Mouse (Mus musculus) embryonic facial prominence, embryonic 13.5 days (tissue): ENCODE measurements around the gene Gtsf2. TPM values are rescaled to one million over a fixed set of nuclear protein-coding genes. Genes with fewer than 3 reads are reported as not detected.

Experiments
- ATAC-seq: fragments of 200-750 bp; cut with Nextera tagmentation; 2 replicates; pipeline ENCODE4 v1.8.0; 2017; ENCODE audit warnings: low read depth; ENCODE audit not compliant: insufficient number of reproducible peaks, insufficient read depth, low FRiP score, low TSS enrichment
- H3K27ac ChIP-seq: fragments of 300-500 bp; sonication (generic); 2 replicates; pipeline ENCODE4 v1.5.1; 2015; ENCODE audit warnings: moderate library complexity, mild to moderate bottlenecking, inconsistent platforms
- H3K27me3 ChIP-seq: fragments of 300-500 bp; sonication (generic); 2 replicates; pipeline ENCODE4 v1.6.1; 2015; ENCODE audit warnings: mild to moderate bottlenecking, inconsistent platforms
- H3K36me3 ChIP-seq: fragments of 300-500 bp; sonication (generic); 2 replicates; pipeline ENCODE4 v1.6.1; 2015; ENCODE audit warnings: mild to moderate bottlenecking, inconsistent platforms
- H3K4me1 ChIP-seq: fragments of 300-500 bp; sonication (generic); 2 replicates; pipeline ENCODE4 v1.6.1; 2015; ENCODE audit warnings: inconsistent platforms
- H3K4me2 ChIP-seq: fragments of 300-500 bp; sonication (generic); 2 replicates; pipeline ENCODE4 v1.6.1; 2015; ENCODE audit warnings: moderate library complexity, mild to moderate bottlenecking, inconsistent platforms
- H3K4me3 ChIP-seq: fragments of 300-500 bp; sonication (generic); 2 replicates; pipeline ENCODE4 v1.5.1; 2015; ENCODE audit warnings: mild to moderate bottlenecking, inconsistent platforms
- H3K9ac ChIP-seq: fragments of 300-500 bp; sonication (generic); 2 replicates; pipeline ENCODE4 v1.6.1; 2015; ENCODE audit warnings: mild to moderate bottlenecking, inconsistent platforms
- H3K9me3 ChIP-seq: fragments of 300-500 bp; sonication (generic); 2 replicates; pipeline ENCODE4 v1.6.1; 2016; ENCODE audit warnings: inconsistent platforms
- WGBS: fragments of 180-500 bp; shearing (Covaris S2); methylation state at CpG from one replicate; pipeline ENCODE4 v1.1.7; 2015; ENCODE audit warnings: mixed read lengths; 5-methylcytosine and 5-hydroxymethylcytosine counted together
- polyA plus RNA-seq: library from polyadenylated mRNA; unstranded; fragments of >200 nt; fragmentation: Nextera tagmentation; extraction: Ambion mirVana; gene quantifications from 2 replicates; pipeline ENCODE4 v1.2.1, GENCODE M21; 2015

The Gtsf2 gene
- polyA plus RNA-seq, result not detected in 2 replicates

DNA sequence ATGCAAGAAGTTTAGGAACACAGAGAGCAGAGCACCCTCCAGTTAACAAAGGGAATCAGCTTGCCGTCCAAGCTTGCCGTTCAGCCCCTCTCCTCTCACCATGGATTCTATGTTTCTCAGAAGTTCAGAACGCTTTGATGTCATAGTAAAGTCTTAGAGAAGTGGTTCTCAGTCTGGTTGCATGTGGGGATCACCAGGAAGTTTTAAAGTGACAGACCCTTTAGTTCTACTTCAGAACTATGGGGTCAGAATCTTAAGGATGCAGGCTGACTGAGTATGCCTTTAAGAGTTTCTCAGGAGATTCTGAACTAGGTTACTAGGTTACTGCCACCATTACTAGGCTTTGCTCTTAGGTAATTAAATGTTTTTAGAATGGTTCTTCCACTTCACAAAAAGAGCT, at the start of gene Gtsf2:
Gene Gtsf2 (minus strand): TSS at position 101 of the 400 bp plus-strand sequence.
- Histone ChIP-seq H3K4me3 (no peak within 1 kb of the TSS), H3K36me3 (no peaks in the 10 kb centered on the region), H3K27me3 (no peaks in the 10 kb centered on the region), H3K9me3 (no peaks in the 10 kb centered on the region), H3K4me1 (no peaks in the 10 kb centered on the region), H3K27ac (no peak within 1 kb of the TSS), H3K9ac (no peak within 1 kb of the TSS), H3K4me2 (no peak within 1 kb of the TSS)
- 51% methylated on average over 3 of the region's 3 CpGs for WGBS
- ATAC-seq, result no peak

DNA sequence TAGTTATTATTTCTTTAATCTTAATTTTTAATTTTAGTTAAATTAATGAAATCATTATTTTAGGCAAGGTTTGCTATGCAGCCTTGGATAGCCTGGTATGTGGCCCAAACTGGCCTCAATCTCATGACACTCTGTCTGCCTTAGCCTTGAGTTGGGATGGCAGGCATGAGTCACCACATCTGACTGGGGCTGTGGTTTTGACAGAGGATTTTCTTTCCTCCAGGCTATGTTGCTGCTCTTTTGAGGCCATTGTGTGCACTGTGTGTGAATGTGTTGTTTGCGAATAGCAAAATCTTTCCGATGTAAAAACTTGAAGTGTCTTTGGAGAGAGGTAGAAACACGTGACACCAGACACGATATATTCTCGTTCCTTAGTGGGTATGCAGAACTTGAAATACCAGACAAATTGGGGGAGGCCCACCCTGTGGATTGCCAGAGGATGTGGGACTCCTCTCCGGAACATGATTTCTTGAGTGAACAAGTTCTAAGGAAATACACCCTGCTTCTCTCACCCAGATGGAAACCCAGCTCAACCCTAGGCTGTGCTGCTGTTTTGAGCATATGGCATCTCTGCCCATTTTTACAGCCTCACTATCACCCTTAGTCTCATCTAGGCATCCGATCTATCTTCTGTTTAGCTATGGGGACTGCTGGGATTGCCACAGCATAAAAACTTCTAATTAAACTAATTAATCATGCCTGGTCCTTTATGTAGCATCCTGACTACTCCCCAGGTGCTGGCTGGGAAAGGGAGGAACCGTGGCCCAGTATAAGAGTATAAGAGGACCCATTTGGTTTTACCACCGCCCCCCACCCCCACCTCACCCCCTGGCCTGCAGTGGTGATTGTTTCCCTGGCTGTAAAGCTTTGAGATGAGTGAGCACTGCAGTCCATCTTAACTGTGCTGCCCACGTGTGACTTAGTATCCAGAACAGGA, 48.2 kb upstream of the Gtsf2 start:
- Histone ChIP-seq H3K9me3 (no peaks in the 10 kb centered on the region), H3K27ac (no peak overlapping the region), H3K9ac (no peak overlapping the region), H3K36me3 (no peaks in the 10 kb centered on the region), H3K4me3 (no peak overlapping the region), H3K4me2 (no peak overlapping the region), H3K4me1 (peaks cover 16% of the 10 kb centered on the region), H3K27me3 (no peaks in the 10 kb centered on the region; the same call in none of the 2 replicates)
- 64% methylated on average over 10 of the region's 10 CpGs for WGBS
- ATAC-seq, result no peak

DNA sequence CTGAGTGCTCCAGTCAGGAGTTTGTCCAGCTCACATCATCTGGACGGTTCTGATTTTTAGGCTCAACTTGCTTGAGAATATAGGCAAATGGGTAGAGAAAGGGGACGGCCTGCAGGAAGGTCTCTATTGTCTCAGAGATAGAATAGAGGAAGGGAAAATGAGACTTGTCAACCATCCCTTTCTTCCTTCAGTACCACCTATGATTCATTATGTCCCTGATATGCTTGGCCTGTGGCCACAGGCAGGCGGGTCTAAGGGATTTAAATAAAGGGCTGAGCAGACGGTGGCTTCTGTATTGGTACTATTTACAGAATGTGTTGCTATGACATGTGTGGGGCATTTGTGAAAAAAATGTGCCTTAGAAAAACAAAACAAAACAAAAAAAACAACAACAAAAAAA, 40.1 kb upstream of the Gtsf2 start:
- peaks cover 2% of the 10 kb centered on the region; the same call in 1 of the 2 replicates for H3K27me3 ChIP-seq
- no peak overlapping the region for H3K4me3 ChIP-seq
- H3K4me2 ChIP-seq, result no peak overlapping the region
- H3K9ac ChIP-seq, result no peak overlapping the region
- peaks cover 5% of the 10 kb centered on the region for H3K4me1 ChIP-seq
- no peaks in the 10 kb centered on the region for H3K9me3 ChIP-seq
- H3K27ac ChIP-seq, result no peak overlapping the region
- H3K36me3 ChIP-seq, result no peaks in the 10 kb centered on the region
- WGBS, result 70% methylated on average over 4 of the region's 4 CpGs
- ATAC-seq, result no peak

DNA sequence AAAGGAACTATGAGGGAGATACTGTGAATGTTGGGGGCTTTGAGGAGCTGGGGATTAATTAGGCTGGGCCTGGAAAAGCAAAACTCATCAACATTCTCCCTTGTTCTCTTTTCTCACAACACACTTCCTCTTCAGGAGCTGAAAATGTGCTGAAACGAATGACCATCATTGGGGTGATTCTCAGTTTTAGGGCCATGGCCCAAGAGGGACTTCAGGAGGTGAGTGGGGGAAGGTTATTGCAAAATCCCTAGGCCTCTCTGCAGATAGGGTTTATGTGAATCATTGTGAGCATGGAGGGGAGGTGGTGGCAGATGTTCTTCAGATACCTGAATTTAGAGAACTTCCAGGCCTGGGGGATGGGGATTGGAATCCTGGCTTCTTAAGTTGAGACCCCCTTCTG, 38.4 kb upstream of the Gtsf2 start:
- H3K4me1 ChIP-seq, result no peaks in the 10 kb centered on the region; the same call in 1 of the 2 replicates
- H3K27ac ChIP-seq, result no peak overlapping the region
- peaks cover 2% of the 10 kb centered on the region; the same call in 1 of the 2 replicates for H3K27me3 ChIP-seq
- no peak for ATAC-seq
- H3K36me3 ChIP-seq, result no peaks in the 10 kb centered on the region
- H3K9ac ChIP-seq, result no peak overlapping the region
- WGBS, result 59% methylated on average over 1 of the region's 1 CpGs
- H3K9me3 ChIP-seq, result no peaks in the 10 kb centered on the region
- no peak overlapping the region for H3K4me3 ChIP-seq
- no peak overlapping the region for H3K4me2 ChIP-seq

DNA sequence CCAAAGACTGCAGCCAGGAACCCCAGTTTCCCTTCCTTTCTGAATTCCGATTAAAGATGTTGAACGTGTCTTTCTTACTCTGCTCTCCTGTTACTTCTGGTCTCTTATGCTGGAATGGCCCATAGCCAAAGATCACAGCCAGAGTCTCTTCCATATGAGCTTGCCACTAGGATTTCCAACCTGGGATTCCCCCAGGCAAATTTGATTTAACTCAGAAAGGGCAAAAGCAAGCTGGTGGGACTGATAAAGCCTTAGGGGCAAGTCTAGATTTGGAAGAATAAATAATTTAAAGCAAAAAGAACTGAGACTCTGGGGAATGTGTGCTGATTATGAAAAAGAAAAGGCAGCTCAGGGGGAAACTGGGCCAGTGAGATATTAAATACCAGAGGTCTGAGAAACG, 36.8 kb upstream of the Gtsf2 start:
- no peak overlapping the region for H3K4me3 ChIP-seq
- H3K4me2 ChIP-seq, result no peak overlapping the region
- H3K9me3 ChIP-seq, result no peaks in the 10 kb centered on the region
- no peak overlapping the region for H3K27ac ChIP-seq
- no peaks in the 10 kb centered on the region for H3K36me3 ChIP-seq
- ATAC-seq, result no peak
- H3K27me3 ChIP-seq, result peaks cover 2% of the 10 kb centered on the region; the same call in 1 of the 2 replicates
- H3K9ac ChIP-seq, result no peak overlapping the region
- H3K4me1 ChIP-seq, result no peaks in the 10 kb centered on the region; the same call in 1 of the 2 replicates
- 52% methylated on average over 3 of the region's 3 CpGs for WGBS

DNA sequence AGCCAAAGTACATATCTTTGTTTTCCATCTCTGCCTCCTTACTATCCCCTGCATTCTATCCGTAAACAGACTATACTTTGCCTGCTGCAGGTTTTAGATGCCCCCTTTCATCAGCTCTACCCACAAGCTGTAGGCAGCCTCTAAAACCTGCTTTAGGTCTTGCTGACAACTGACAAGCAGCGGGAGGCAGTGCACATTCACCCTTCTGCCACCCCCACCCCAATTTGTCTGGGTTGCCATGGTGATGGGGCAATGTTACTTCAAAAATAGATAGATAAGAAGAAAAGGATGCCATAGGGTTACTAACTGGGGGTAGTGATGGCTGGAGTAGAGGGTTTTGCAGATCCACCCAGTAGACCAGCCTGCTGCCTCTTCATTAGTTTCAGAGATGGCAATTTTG, 36.2 kb upstream of the Gtsf2 start:
- Histone ChIP-seq H3K27ac (no peak overlapping the region), H3K9ac (no peak overlapping the region), H3K4me1 (no peaks in the 10 kb centered on the region; the same call in 1 of the 2 replicates), H3K36me3 (no peaks in the 10 kb centered on the region), H3K9me3 (no peaks in the 10 kb centered on the region), H3K27me3 (peaks cover 2% of the 10 kb centered on the region; the same call in 1 of the 2 replicates), H3K4me3 (no peak overlapping the region), H3K4me2 (no peak overlapping the region)
- WGBS, result 57% methylated on average over 2 of the region's 2 CpGs
- no peak for ATAC-seq

DNA sequence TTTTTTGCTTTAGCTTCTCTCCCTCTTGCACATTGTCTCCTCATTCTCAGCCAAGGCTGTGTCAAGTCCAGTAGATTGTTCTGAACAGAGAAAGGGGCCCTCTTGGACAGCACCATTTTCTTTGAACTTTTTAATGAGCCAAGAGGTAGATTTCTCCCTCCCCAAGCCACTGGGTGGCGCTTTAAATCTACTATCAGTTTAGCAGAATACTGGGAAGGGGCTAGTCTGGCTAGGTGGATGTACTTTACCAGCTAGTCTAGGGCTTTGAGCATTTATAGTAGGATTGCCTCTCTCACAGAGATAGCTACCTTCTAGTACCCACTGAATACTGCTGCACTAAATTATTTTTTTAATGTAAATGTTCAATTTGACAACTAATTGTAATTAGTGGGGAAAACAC, 34.2 kb upstream of the Gtsf2 start:
- Histone ChIP-seq H3K36me3 (no peaks in the 10 kb centered on the region), H3K9ac (no peak overlapping the region), H3K27me3 (peaks cover 2% of the 10 kb centered on the region; the same call in 1 of the 2 replicates), H3K4me1 (no peaks in the 10 kb centered on the region), H3K27ac (no peak overlapping the region), H3K9me3 (no peaks in the 10 kb centered on the region), H3K4me3 (no peak overlapping the region), H3K4me2 (no peak overlapping the region)
- WGBS, result 7% methylated on average over 1 of the region's 1 CpGs
- ATAC-seq, result no peak

DNA sequence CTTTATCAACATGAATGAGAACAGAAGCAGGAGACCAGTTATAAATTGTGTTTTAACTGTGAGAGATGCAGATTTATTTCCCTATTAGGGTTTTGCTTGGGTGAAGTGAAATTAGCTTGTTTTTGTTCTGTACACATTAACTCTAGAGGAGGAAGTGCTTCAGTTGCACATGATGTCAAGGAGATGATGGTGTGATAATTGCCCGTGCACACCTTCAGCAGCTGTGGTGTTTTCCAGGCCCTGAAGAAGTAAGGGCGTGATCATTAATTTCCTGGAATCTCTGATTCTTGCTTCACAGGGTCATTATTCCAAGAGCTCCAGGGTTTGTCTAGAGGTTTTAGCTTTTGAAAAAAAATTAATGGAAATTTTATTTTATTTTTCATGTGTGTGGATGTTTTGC, 31.9 kb upstream of the Gtsf2 start:
- Histone ChIP-seq H3K27ac (no peak overlapping the region), H3K27me3 (peaks cover 2% of the 10 kb centered on the region; the same call in 1 of the 2 replicates), H3K4me3 (no peak overlapping the region), H3K36me3 (no peaks in the 10 kb centered on the region), H3K4me1 (no peaks in the 10 kb centered on the region), H3K9ac (no peak overlapping the region), H3K4me2 (no peak overlapping the region), H3K9me3 (no peaks in the 10 kb centered on the region)
- WGBS, result 83% methylated on average over 2 of the region's 2 CpGs
- no peak for ATAC-seq

DNA sequence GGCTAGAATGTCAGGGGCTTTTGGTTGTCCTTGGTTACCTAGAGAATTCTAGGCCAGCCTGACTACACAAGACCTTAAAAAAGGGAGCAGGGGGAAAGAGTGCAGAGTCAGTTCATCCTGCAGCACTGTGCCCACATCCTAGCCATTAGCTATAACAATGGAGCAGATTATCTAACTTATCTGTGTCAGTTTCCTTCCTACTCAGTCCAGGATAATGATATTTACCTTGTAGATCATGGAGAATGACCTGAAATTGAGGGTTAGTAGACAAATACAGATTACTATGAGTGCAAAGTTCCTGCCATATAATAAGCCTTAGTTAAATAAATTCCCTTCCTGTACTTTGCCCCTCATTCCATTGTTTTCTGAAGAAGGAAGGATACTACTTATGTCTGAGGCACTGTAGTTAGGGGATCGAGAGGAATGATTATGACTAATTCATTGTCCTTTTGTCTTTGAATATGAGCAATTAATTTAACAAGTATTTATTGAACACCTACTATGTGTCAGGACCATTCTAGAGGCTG, 30.9 kb upstream of the Gtsf2 start:
- H3K4me1 ChIP-seq, result no peaks in the 10 kb centered on the region
- H3K9me3 ChIP-seq, result no peaks in the 10 kb centered on the region
- H3K4me3 ChIP-seq, result no peak overlapping the region
- H3K4me2 ChIP-seq, result no peak overlapping the region
- no peak overlapping the region for H3K9ac ChIP-seq
- H3K27ac ChIP-seq, result no peak overlapping the region
- no peak for ATAC-seq
- 75% methylated on average over 1 of the region's 1 CpGs for WGBS
- no peaks in the 10 kb centered on the region for H3K36me3 ChIP-seq
- H3K27me3 ChIP-seq, result peaks cover 2% of the 10 kb centered on the region; the same call in 1 of the 2 replicates

DNA sequence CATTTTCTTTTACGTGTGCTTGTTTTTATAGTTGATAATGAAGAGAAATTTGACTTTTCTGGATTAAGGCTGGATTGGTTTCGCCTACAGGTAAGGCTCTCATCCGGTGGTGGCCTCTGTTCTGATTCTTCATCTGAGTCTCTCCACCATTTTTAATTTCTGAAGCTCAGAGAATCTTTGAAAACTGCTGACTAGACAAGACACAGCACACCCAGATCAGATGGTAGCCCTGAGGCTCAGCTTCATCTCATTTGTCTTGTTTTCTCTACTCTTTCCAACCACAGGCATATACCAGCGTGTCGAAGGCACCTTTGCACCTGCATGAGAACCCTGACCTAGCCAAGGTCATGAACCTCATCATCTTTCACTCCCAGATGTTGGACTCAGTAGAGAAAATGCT, 25.5 kb upstream of the Gtsf2 start:
- no peak for ATAC-seq
- no peak overlapping the region for H3K4me2 ChIP-seq
- no peak overlapping the region for H3K4me3 ChIP-seq
- 74% methylated on average over 5 of the region's 5 CpGs for WGBS
- no peaks in the 10 kb centered on the region for H3K36me3 ChIP-seq
- no peaks in the 10 kb centered on the region for H3K9me3 ChIP-seq
- H3K27ac ChIP-seq, result no peak overlapping the region
- no peaks in the 10 kb centered on the region for H3K27me3 ChIP-seq
- peaks cover 13% of the 10 kb centered on the region; the same call in 1 of the 2 replicates for H3K4me1 ChIP-seq
- no peak overlapping the region for H3K9ac ChIP-seq

DNA sequence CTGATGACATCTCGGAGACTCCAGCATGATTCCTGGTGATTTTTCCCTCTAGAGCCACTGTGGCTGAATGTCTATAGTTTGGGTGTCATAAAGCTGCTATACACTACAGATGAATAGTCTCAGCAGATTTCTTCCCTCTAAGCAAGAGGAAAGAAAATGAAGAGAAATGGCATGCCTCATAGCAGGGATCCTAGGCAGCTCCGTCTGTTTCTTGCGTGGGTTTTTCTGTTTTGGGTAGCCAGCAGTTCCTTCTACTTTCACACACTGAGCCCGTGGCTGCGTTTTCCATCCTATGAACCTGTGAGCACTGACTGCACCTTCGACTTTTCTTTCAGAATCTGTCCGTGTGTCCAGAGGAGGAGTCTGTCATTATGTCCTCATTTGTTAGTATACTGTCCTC, 24.9 kb upstream of the Gtsf2 start:
- H3K9me3 ChIP-seq, result no peaks in the 10 kb centered on the region
- WGBS, result 87% methylated on average over 7 of the region's 7 CpGs
- no peaks in the 10 kb centered on the region for H3K36me3 ChIP-seq
- no peak overlapping the region for H3K9ac ChIP-seq
- ATAC-seq, result no peak
- peaks cover 13% of the 10 kb centered on the region; the same call in 1 of the 2 replicates for H3K4me1 ChIP-seq
- no peak overlapping the region for H3K4me3 ChIP-seq
- H3K27me3 ChIP-seq, result no peaks in the 10 kb centered on the region
- no peak overlapping the region for H3K4me2 ChIP-seq
- H3K27ac ChIP-seq, result no peak overlapping the region

DNA sequence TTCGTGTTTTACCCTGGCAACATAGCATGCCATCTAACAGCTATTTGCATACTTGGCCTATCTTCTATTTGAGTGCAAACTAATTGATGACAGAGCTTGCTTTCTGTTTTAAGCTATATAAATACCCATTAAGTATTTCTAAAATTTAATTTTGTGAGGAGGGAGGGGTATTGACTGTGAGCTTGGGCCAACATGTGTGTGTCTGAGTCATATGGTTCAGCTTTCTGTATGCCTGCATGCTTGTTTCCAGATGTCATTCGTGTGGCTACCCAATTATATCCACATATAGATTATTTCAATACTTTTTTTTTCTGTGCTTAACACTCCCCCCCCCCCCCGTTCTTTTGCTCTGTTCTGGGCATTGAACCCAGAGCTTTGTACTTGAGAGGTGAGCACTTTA, 24.0 kb upstream of the Gtsf2 start:
- Histone ChIP-seq H3K4me2 (no peak overlapping the region), H3K9ac (no peak overlapping the region), H3K36me3 (no peaks in the 10 kb centered on the region), H3K9me3 (no peaks in the 10 kb centered on the region), H3K27ac (no peak overlapping the region), H3K4me3 (no peak overlapping the region), H3K27me3 (no peaks in the 10 kb centered on the region), H3K4me1 (peaks cover 13% of the 10 kb centered on the region; the same call in 1 of the 2 replicates)
- WGBS, result 39% methylated on average over 3 of the region's 3 CpGs
- no peak for ATAC-seq
